Mouse (Mus musculus): ENCODE measurements at regions not wholly inside any gene's neighbourhood (a gene's known extent, or its start where the extent isn't known, plus 50 kb on each side); places are given as distances from the start of the nearest gene placed in this dataset.

- Histone ChIP-seq H3K9ac (peak overlapping the region; percentile 22), H3K4me3 (replicated peaks; ENCODE audit: low read length) (no peak overlapping the region), H3K4me1 (replicated peaks; ENCODE audit: control insufficient read depth, insufficient read depth, low read length) (peaks cover 65% of the 10 kb centered on the region), H3K27me3 (ENCODE audit: control insufficient read depth, insufficient read depth, low read length) (no peaks in the 10 kb centered on the region), H3K9me3 (ENCODE audit: control insufficient read depth, low read length) (no peaks in the 10 kb centered on the region), H3K4me2 (replicated peaks) (no peak overlapping the region), H3K27ac (peak overlapping the region; percentile 52; the same call in 1 of the 2 replicates), H3K36me3 (replicated peaks; ENCODE audit: control insufficient read depth, insufficient read depth) (no peaks in the 10 kb centered on the region)
- ATAC-seq (ENCODE audit: low FRiP score) (no peak), DNase-seq (ENCODE audit: low spot score) (no peak)
- WGBS, result 82% methylated on average over 9 of the region's 9 CpGs
Observed at GRCm38 (mm10) chr12:112336691-112337295, 152.5 kb upstream of the A530016L24Rik start.

- Histone ChIP-seq H3K27ac (peak overlapping the region; percentile 52; the same call in 1 of the 2 replicates), H3K36me3 (replicated peaks; ENCODE audit: control insufficient read depth, insufficient read depth) (no peaks in the 10 kb centered on the region), H3K9ac (peak overlapping the region; percentile 22), H3K4me1 (replicated peaks; ENCODE audit: control insufficient read depth, insufficient read depth, low read length) (peaks cover 63% of the 10 kb centered on the region), H3K27me3 (ENCODE audit: control insufficient read depth, insufficient read depth, low read length) (no peaks in the 10 kb centered on the region), H3K4me3 (replicated peaks; ENCODE audit: low read length) (no peak overlapping the region), H3K9me3 (ENCODE audit: control insufficient read depth, low read length) (no peaks in the 10 kb centered on the region), H3K4me2 (replicated peaks) (no peak overlapping the region)
- DNase-seq (ENCODE audit: low spot score) (no peak), ATAC-seq (ENCODE audit: low FRiP score) (no peak)
- WGBS, result 32% methylated on average over 11 of the region's 11 CpGs
Observed at GRCm38 (mm10) chr12:112337443-112337842, 151.8 kb upstream of the A530016L24Rik start.

GRCm38 (mm10) chr12:112338976-112339375, 150.3 kb upstream of the A530016L24Rik start:
- H3K27me3 ChIP-seq (ENCODE audit: control insufficient read depth, insufficient read depth, low read length), result no peaks in the 10 kb centered on the region
- no peak overlapping the region for H3K4me2 ChIP-seq (replicated peaks)
- H3K9ac ChIP-seq, result no peak overlapping the region
- ATAC-seq (ENCODE audit: low FRiP score) (no peak), DNase-seq (ENCODE audit: low spot score) (no peak)
- H3K9me3 ChIP-seq (ENCODE audit: control insufficient read depth, low read length), result no peaks in the 10 kb centered on the region
- H3K4me1 ChIP-seq (replicated peaks; ENCODE audit: control insufficient read depth, insufficient read depth, low read length), result peaks cover 48% of the 10 kb centered on the region
- H3K36me3 ChIP-seq (replicated peaks; ENCODE audit: control insufficient read depth, insufficient read depth), result no peaks in the 10 kb centered on the region
- 69% methylated on average over 15 of the region's 15 CpGs for WGBS
- H3K4me3 ChIP-seq (replicated peaks; ENCODE audit: low read length), result no peak overlapping the region
- H3K27ac ChIP-seq, result no peak overlapping the region

- H3K36me3 ChIP-seq (replicated peaks; ENCODE audit: control insufficient read depth, insufficient read depth), result no peaks in the 10 kb centered on the region
- 54% methylated on average over 11 of the region's 11 CpGs for WGBS
- no peak overlapping the region for H3K27ac ChIP-seq
- no peaks in the 10 kb centered on the region for H3K9me3 ChIP-seq (ENCODE audit: control insufficient read depth, low read length)
- H3K4me3 ChIP-seq (replicated peaks; ENCODE audit: low read length), result no peak overlapping the region
- ATAC-seq (ENCODE audit: low FRiP score) (no peak), DNase-seq (ENCODE audit: low spot score) (no peak)
- H3K9ac ChIP-seq, result no peak overlapping the region
- H3K4me2 ChIP-seq (replicated peaks), result no peak overlapping the region
- H3K27me3 ChIP-seq (ENCODE audit: control insufficient read depth, insufficient read depth, low read length), result no peaks in the 10 kb centered on the region
- peaks cover 41% of the 10 kb centered on the region for H3K4me1 ChIP-seq (replicated peaks; ENCODE audit: control insufficient read depth, insufficient read depth, low read length)
Observed at GRCm38 (mm10) chr12:112339481-112340179, 149.6 kb upstream of the A530016L24Rik start.

GRCm38 (mm10) chr12:112340248-112340647, 149.0 kb upstream of the A530016L24Rik start:
- Histone ChIP-seq H3K4me2 (replicated peaks) (no peak overlapping the region), H3K9me3 (ENCODE audit: control insufficient read depth, low read length) (no peaks in the 10 kb centered on the region), H3K27me3 (ENCODE audit: control insufficient read depth, insufficient read depth, low read length) (no peaks in the 10 kb centered on the region), H3K36me3 (replicated peaks; ENCODE audit: control insufficient read depth, insufficient read depth) (no peaks in the 10 kb centered on the region), H3K4me1 (replicated peaks; ENCODE audit: control insufficient read depth, insufficient read depth, low read length) (peaks cover 35% of the 10 kb centered on the region), H3K9ac (no peak overlapping the region), H3K27ac (no peak overlapping the region), H3K4me3 (replicated peaks; ENCODE audit: low read length) (no peak overlapping the region)
- ATAC-seq (ENCODE audit: low FRiP score) (no peak), DNase-seq (ENCODE audit: low spot score) (no peak)
- 43% methylated on average over 5 of the region's 5 CpGs for WGBS

GRCm38 (mm10) chr12:112341726-112342469, 147.3 kb upstream of the A530016L24Rik start:
- H3K4me3 ChIP-seq (replicated peaks; ENCODE audit: low read length), result no peak overlapping the region

GRCm38 (mm10) chr12:112343064-112343463, 146.2 kb upstream of the A530016L24Rik start:
- no peak overlapping the region for H3K4me3 ChIP-seq (replicated peaks; ENCODE audit: low read length)
- no peaks in the 10 kb centered on the region for H3K36me3 ChIP-seq (replicated peaks; ENCODE audit: control insufficient read depth, insufficient read depth)
- H3K27me3 ChIP-seq (ENCODE audit: control insufficient read depth, insufficient read depth, low read length), result no peaks in the 10 kb centered on the region
- H3K27ac ChIP-seq, result no peak overlapping the region
- H3K4me1 ChIP-seq (replicated peaks; ENCODE audit: control insufficient read depth, insufficient read depth, low read length), result peaks cover 9% of the 10 kb centered on the region
- DNase-seq (ENCODE audit: low spot score), result no peak
- H3K4me2 ChIP-seq (replicated peaks), result no peak overlapping the region
- H3K9me3 ChIP-seq (ENCODE audit: control insufficient read depth, low read length), result no peaks in the 10 kb centered on the region
- H3K9ac ChIP-seq, result no peak overlapping the region
- 70% methylated on average over 3 of the region's 3 CpGs for WGBS
- ATAC-seq (ENCODE audit: low FRiP score), result no peak

More at GRCm38 (mm10) chr12:112341726-112342469, 147.3 kb upstream of the A530016L24Rik start:
- DNase-seq (ENCODE audit: low spot score), result no peak
- ATAC-seq (ENCODE audit: low FRiP score), result no peak
- Histone ChIP-seq H3K27me3 (ENCODE audit: control insufficient read depth, insufficient read depth, low read length) (no peaks in the 10 kb centered on the region), H3K9me3 (ENCODE audit: control insufficient read depth, low read length) (no peaks in the 10 kb centered on the region), H3K9ac (no peak overlapping the region), H3K4me2 (replicated peaks) (no peak overlapping the region), H3K4me1 (replicated peaks; ENCODE audit: control insufficient read depth, insufficient read depth, low read length) (peaks cover 20% of the 10 kb centered on the region), H3K36me3 (replicated peaks; ENCODE audit: control insufficient read depth, insufficient read depth) (no peaks in the 10 kb centered on the region), H3K27ac (no peak overlapping the region)
- WGBS, result 89% methylated on average over 8 of the region's 8 CpGs

- no peak overlapping the region for H3K4me3 ChIP-seq (replicated peaks; ENCODE audit: low read length)
- H3K9ac ChIP-seq, result no peak overlapping the region
- DNase-seq (ENCODE audit: low spot score) (no peak), ATAC-seq (ENCODE audit: low FRiP score) (no peak)
- H3K36me3 ChIP-seq (replicated peaks; ENCODE audit: control insufficient read depth, insufficient read depth), result no peaks in the 10 kb centered on the region
- H3K9me3 ChIP-seq (ENCODE audit: control insufficient read depth, low read length), result peaks cover 4% of the 10 kb centered on the region; the same call in 1 of the 2 replicates
- H3K27me3 ChIP-seq (ENCODE audit: control insufficient read depth, insufficient read depth, low read length), result no peaks in the 10 kb centered on the region
- no peak overlapping the region for H3K27ac ChIP-seq
- WGBS, result 53% methylated on average over 10 of the region's 10 CpGs
- H3K4me2 ChIP-seq (replicated peaks), result no peak overlapping the region
- peaks cover 9% of the 10 kb centered on the region for H3K4me1 ChIP-seq (replicated peaks; ENCODE audit: control insufficient read depth, insufficient read depth, low read length)
Observed at GRCm38 (mm10) chr12:112344285-112344684, 145.0 kb upstream of the A530016L24Rik start.

- Histone ChIP-seq H3K9ac (no peak overlapping the region), H3K27ac (no peak overlapping the region), H3K4me2 (replicated peaks) (no peak overlapping the region), H3K4me1 (replicated peaks; ENCODE audit: control insufficient read depth, insufficient read depth, low read length) (peaks cover 8% of the 10 kb centered on the region; the same call in 1 of the 2 replicates), H3K27me3 (ENCODE audit: control insufficient read depth, insufficient read depth, low read length) (no peaks in the 10 kb centered on the region), H3K9me3 (ENCODE audit: control insufficient read depth, low read length) (peaks cover 4% of the 10 kb centered on the region; the same call in 1 of the 2 replicates), H3K36me3 (replicated peaks; ENCODE audit: control insufficient read depth, insufficient read depth) (no peaks in the 10 kb centered on the region), H3K4me3 (replicated peaks; ENCODE audit: low read length) (no peak overlapping the region)
- ATAC-seq (ENCODE audit: low FRiP score) (no peak), DNase-seq (ENCODE audit: low spot score) (no peak)
- 83% methylated on average over 5 of the region's 5 CpGs for WGBS
Observed at GRCm38 (mm10) chr12:112345797-112346196, 143.5 kb upstream of the A530016L24Rik start.
